Mouse (Mus musculus) cortical plate, adult 2 months (tissue): ENCODE data around the gene Slco3a1.

Experiments
- CTCF ChIP-seq: fragments of 200-500 bp; IDR thresholded peaks from 2 replicates; pipeline ENCODE4 v1.5.1; 2011; ENCODE audit warnings: mild to moderate bottlenecking, control low read depth, low read length; ENCODE audit not compliant: insufficient read depth; ENCODE audit errors: extremely low read depth
- POLR2A ChIP-seq: fragments of 200-500 bp; IDR thresholded peaks from 2 replicates; pipeline ENCODE4 v1.6.1; 2011; ENCODE audit warnings: mild to moderate bottlenecking, low read length, control low read depth; ENCODE audit not compliant: insufficient read depth; ENCODE audit errors: extremely low read depth

- TF ChIP-seq POLR2A, result no peak
- TF ChIP-seq CTCF, result no peak
These were observed 94.8 kb downstream of the Slco3a1 start for GRCm38 (mm10) chr7:74459812-74460211.
